Mouse (Mus musculus) olfactory bulb, adult 2 months (tissue): ENCODE measurements around the gene Il1b. TPM values are rescaled to one million over a fixed set of nuclear protein-coding genes. Genes with fewer than 3 reads are reported as not detected.

Experiments
- H3K27ac ChIP-seq: fragments of 200-500 bp; 2 replicates; pipeline ENCODE4 v1.5.1; 2012; ENCODE audit warnings: low read depth, low read length; ENCODE audit not compliant: insufficient read depth
- H3K4me1 ChIP-seq: fragments of 200-500 bp; 2 replicates; pipeline ENCODE4 v1.6.1; 2012; ENCODE audit warnings: low read length; ENCODE audit not compliant: control insufficient read depth, insufficient read depth
- H3K4me3 ChIP-seq: fragments of 200-500 bp; 2 replicates; pipeline ENCODE4 v1.5.1; 2012; ENCODE audit warnings: mild to moderate bottlenecking, low read depth, low read length, moderate library complexity; ENCODE audit not compliant: insufficient read depth
- CTCF ChIP-seq: fragments of 200-500 bp; IDR thresholded peaks from 2 replicates; pipeline ENCODE4 v1.5.1; 2012; ENCODE audit warnings: low read depth, mild to moderate bottlenecking, low read length, moderate library complexity; ENCODE audit not compliant: insufficient read depth
- POLR2A ChIP-seq: fragments of 200-500 bp; IDR thresholded peaks from 2 replicates; pipeline ENCODE4 v1.6.1; 2012; ENCODE audit warnings: mild to moderate bottlenecking, low read depth, low read length, moderate library complexity; ENCODE audit not compliant: insufficient read depth
- WGBS: fragments of 180-500 bp; shearing (Covaris S2); methylation state at CpG from one replicate; pipeline ENCODE4 v1.1.7; 2018; 5-methylcytosine and 5-hydroxymethylcytosine counted together
- polyA plus RNA-seq: library from polyadenylated mRNA; stranded (reverse); fragments of >200 nt; gene quantifications from 2 replicates; pipeline ENCODE4 v1.2.4, GENCODE M21; 2012; ENCODE audit warnings: low replicate concordance; ENCODE audit not compliant: missing spikeins, insufficient read depth, insufficient read length

The Il1b gene
- polyA plus RNA-seq, 1 experiment = not detected

DNA sequence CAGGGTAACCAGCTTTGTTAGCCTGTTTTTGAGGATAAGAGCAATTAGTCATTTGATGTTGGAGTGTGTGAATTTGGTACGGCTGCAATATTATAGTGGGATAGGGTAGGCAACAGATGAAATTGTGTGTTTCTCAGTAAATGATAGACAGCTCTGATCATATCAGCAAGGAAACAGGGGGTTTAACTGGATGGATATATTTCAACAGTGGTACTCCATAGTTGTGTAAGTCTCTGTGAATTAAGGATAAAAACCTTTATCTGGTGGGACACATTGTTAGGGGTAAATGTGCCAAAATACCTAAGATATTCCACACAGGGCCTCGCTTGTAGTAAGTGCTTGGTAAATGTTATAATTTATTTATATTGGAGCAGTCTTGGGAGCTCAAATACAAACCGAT is 31.4 kb upstream of the Il1b start:
- WGBS = 86% methylated on average over 3 of the region's 3 CpGs
- Histone ChIP-seq H3K4me1 (no peaks in the 10 kb centered on the region), H3K4me3 (no peak overlapping the region), H3K27ac (no peak overlapping the region)
- TF ChIP-seq CTCF (no peak), POLR2A (no peak)

DNA sequence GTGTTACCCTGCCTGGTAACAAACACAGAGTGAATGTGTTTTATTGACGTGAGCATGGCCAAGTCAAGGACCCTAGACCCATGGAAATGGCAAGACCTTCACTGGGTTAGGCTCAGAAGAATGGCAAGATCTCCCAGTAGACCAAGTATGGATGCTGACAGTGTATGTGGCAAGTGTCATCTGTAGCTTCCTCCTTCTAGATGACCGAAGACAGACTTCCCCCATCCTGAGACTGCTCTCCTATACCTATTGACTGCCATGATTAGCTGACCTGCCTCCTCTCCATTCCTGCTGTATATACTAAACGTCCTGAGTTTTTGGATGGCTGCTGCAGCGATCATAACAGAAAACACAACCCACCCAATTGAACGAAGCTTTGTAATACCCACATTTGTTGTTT is 30.9 kb upstream of the Il1b start:
- H3K4me1 ChIP-seq = no peaks in the 10 kb centered on the region
- no peak overlapping the region for H3K4me3 ChIP-seq
- no peak for TF ChIP-seq POLR2A
- TF ChIP-seq CTCF = no peak
- no peak overlapping the region for H3K27ac ChIP-seq
- 90% methylated on average over 5 of the region's 5 CpGs for WGBS

DNA sequence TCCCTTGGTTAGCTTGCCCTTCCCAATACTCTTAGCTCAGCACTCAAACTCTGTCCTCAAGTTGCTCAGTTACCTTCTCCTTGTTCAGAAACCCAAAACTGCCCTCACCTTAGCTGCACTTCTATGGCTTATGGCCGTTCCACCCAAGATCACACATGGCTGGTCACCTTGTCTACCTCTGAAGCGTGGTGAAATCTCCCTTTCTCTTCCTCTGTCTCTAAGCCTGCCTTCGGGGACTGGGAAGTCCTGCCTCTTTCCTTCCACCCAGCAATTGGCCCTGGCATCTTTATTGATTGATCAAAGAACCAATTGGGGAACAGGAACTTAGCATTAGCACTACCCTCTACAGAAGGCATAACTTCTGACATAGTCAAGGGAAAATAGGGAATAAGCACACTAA is 27.2 kb upstream of the Il1b start:
- H3K4me3 ChIP-seq = no peak overlapping the region
- 91% methylated on average over 3 of the region's 3 CpGs for WGBS
- H3K27ac ChIP-seq = no peak overlapping the region
- no peaks in the 10 kb centered on the region for H3K4me1 ChIP-seq
- TF ChIP-seq CTCF (no peak), POLR2A (no peak)

DNA sequence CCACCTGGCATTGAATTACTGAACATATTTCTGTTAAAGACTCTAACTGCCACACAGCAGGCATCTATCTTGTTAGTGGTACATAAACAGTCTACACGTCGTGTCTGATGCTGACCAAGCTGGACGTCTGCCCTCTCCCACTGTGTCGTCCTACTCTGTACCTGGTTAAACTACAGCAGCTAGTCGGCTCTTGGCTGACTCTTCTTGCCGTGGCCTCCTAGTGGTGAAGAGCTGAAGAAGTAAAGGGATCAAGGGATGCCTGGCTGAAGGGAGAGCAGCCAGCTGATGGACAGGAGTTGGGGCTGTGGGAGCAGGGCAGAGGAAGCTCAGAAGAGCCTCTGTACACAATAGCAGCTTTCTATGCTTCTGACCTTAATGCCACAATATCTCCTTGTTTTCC is 22.6 kb upstream of the Il1b start:
- TF ChIP-seq POLR2A (no peak), CTCF (0 out of 2 replicates have a peak, but pooled peaks have one; percentile 14)
- Histone ChIP-seq H3K4me3 (no peak overlapping the region), H3K27ac (no peak overlapping the region), H3K4me1 (no peaks in the 10 kb centered on the region)
- WGBS = 40% methylated on average over 6 of the region's 6 CpGs

DNA sequence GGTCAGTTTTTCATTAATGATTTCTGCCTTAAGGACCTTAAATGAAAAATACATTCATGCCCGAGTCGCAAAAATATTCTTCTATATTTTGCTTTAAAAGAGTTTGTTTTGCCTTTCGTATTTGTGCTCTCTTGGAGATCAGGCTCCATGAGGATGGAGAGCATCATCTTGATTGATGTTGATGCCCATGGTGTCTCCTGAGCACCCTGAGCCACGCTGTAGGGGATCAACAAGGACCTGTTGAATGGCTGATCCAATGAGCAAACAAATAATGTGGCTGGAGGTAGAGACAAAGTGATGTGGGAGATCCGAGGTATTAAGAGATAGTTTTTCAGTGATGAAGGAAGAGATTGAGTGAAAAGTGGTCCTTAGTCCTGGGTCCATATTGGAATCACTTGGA is 19.2 kb upstream of the Il1b start:
- WGBS = 87% methylated on average over 5 of the region's 5 CpGs
- Histone ChIP-seq H3K4me3 (no peak overlapping the region), H3K4me1 (no peaks in the 10 kb centered on the region), H3K27ac (no peak overlapping the region)
- TF ChIP-seq CTCF (no peak), POLR2A (no peak)

DNA sequence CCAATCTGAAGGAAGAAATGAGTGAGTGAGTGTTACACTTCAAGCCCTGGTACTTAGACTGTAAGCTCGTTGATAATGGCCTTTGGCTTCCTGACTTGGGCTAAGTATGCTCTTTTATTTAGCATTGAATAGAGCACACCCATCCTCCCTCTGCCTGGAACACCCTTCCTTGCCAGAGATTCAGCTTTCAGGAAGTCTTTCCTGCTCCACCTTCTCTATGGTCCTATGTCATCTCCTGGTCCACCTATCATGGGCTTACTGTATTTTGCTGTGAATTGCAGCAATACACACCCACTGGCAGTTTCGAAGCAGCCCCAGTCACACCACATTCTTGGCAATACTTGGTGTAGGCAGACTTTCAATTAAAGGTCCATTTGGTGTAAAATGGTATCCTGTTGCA is 18.4 kb upstream of the Il1b start:
- Histone ChIP-seq H3K27ac (no peak overlapping the region), H3K4me1 (no peaks in the 10 kb centered on the region), H3K4me3 (no peak overlapping the region)
- WGBS = 67% methylated on average over 2 of the region's 2 CpGs
- TF ChIP-seq POLR2A = no peak
- no peak for TF ChIP-seq CTCF

DNA sequence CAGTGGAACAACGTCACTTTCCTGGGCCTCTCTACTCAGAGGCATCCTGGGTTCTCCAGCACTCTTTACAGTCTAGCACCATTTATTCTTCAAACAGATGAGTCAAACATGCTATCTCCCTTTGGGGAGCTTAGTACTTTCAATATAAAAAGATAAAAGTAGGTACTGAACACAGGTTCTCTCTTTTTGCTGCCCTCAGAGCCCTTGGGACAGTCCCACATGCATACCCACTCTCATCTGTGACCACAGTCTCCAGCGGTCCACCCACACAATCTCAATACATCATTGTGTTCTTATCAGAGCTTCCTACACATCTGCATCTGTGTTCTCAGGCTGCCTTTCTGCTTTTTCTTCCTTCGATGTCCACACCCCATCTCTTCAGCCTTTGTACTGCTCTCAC is 14.4 kb upstream of the Il1b start:
- TF ChIP-seq POLR2A (no peak), CTCF (no peak)
- no peak overlapping the region for H3K4me3 ChIP-seq
- H3K4me1 ChIP-seq = no peaks in the 10 kb centered on the region
- H3K27ac ChIP-seq = no peak overlapping the region
- WGBS = 94% methylated on average over 3 of the region's 3 CpGs

DNA sequence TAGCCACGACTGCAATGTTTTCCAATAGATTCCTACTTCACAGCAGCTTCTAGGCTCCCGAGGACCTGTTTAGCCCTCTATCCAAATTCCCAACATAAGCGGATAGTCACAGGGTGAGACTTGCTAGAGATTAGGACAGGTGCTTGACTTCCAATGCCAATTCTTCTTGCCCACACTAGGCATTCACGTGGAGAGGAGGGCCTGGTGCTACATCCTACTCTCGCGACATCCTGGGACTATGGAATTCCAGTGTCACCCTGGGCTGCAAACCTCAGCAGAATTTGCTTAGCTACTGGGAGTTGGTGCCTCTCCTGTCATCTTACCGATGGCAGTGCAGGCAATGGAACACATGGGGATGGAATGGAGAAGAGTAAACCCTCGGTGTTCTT is 13.3 kb upstream of the Il1b start:
- TF ChIP-seq POLR2A (no peak), CTCF (no peak)
- Histone ChIP-seq H3K4me1 (no peaks in the 10 kb centered on the region), H3K27ac (no peak overlapping the region), H3K4me3 (no peak overlapping the region)
- 90% methylated on average over 8 of the region's 8 CpGs for WGBS

DNA sequence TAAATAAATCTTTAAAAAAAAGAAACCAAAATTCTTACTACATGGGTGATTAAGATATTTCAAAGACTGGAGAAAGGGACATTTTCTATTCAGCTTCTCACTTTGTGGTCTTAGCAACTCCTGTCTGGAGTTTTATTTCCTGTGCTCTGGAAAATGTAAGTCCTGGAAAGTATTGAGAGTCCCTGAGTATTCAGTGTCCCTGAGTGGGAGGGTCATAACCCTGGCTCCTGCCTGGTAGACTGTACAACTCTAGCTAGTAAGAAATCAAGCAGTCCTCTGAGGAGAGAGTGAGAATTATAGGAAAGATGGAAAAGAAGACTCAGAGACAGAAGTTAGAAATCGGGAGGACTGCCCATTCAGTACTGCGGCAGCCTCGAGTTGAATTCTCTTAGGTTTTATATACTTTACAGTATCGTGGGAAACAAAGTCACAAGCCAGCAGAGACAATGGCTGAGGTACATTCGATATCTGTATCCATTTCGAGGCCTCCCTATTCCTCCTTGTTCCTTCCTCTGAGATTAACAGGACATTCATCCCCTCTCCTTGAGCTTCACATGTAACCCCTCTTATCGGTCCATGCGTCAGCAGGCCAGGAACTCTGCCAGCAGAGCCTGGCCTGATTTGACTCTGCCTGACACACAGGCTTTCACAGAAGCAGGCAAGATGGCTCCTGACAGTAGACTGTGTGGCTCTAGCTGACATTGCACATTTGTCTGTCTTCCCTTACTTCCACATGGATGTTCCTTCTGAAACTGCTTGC is 12.8 kb upstream of the Il1b start:
- 91% methylated on average over 8 of the region's 8 CpGs for WGBS
- Histone ChIP-seq H3K27ac (no peak overlapping the region), H3K4me3 (no peak overlapping the region), H3K4me1 (no peaks in the 10 kb centered on the region)
- TF ChIP-seq POLR2A (no peak), CTCF (no peak)

DNA sequence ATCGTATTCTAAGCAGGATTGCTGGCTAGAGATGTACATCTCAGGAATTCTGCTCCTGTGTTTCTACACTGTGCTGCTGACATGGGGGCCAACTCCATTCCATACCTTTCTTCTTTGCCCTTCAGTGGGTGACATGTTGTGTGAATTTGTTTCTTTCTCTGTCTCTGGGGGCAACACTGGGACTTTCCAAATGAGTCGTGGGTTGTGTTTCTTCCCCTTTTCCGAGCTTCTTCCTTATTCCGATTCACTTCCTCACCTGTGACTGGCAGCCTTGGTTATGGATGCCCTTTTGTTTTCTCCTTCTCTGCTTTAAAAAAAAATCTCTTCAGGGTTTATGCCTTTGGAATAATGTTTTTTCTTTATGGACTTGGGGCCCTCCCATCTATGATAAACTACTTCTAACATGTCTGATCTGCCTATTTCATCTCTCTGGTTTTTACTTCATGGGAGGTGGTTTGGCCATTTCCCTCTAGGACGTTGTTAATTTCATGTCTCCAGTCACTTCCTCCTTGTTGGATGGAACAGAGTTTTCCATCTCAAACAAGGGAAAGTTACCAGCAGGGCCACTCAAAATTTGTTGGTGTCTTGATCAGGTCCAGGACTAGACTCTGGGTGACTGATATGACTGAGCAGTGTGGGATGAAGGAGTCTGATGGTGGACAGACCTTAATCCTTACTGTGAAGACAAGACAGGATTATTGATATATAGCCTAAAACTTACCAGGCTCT is 10.0 kb upstream of the Il1b start:
- no peaks in the 10 kb centered on the region for H3K4me1 ChIP-seq
- no peak for TF ChIP-seq CTCF
- TF ChIP-seq POLR2A = no peak
- WGBS = 85% methylated on average over 5 of the region's 5 CpGs
- H3K27ac ChIP-seq = no peak overlapping the region
- no peak overlapping the region for H3K4me3 ChIP-seq
